Mouse (Mus musculus) ZHBTc4 (cell line): ENCODE measurements around the gene Dnah8.

Experiments
- DNase-seq: peaks from one replicate; pipeline ENCODE4 v3.0.0-alpha.2; 2011; ENCODE audit warnings: low read depth, low spot score

Dnah8 gene

DNA sequence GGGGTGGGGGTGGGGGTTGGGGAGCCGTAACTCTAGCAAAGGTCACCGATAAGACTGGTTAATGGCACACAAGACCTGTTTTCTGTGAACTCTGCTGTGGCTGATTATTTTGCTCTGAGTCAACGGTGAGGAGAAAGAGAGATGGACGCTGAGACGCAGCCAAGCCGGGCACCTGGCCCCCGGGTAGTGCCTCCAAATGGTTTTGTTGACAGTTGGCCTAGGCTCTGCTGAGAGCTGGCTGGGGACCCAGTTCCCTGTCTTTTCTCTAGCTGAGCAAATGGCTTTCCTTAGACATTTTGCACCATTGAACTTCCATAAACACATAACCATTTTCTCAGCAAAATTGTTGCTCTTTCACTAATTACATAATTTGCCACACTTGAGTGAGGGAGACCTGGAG lies 253.3 kb downstream of the Dnah8 start:
- no peak for DNase-seq

DNA sequence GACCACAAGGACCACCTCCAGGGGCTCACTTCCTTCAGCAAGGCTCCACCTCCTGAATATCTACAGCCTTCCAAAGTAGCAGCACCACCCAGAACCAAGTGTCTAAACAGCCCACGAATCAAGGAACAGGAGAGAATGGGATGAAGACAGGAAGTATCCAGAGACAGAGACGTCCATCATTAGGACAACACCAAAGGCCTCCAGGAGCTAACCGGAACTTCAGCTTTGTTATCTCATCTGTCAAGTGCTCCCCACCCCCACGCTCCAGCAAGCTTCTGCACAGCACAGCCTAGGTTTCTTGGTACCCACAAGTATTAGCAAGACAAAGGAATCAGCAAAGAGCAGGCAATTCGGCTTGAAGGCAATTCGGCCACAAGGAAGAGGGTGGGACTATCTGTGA lies 254.5 kb downstream of the Dnah8 start:
- DNase-seq: peak; percentile 96

DNA sequence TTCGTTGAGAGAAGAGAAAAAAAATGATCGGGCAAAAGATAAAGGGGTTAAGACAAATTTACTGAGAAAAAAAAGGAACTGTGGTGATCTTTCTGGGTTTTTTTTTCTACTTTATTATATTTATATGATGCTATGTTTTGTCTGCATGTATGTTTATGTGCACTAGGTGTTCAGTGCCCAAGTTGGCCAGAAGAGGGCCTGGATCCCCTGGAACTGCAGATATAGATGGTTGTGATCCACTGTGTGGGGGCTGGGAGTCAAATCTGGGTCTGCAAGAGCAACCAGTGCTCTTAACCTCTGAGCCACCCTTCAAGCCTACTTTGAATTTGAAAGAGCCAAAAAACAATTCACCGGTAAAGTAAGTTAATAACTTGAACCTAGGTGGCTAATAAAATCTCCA lies 256.2 kb downstream of the Dnah8 start:
- peak; percentile 85 for DNase-seq

DNA sequence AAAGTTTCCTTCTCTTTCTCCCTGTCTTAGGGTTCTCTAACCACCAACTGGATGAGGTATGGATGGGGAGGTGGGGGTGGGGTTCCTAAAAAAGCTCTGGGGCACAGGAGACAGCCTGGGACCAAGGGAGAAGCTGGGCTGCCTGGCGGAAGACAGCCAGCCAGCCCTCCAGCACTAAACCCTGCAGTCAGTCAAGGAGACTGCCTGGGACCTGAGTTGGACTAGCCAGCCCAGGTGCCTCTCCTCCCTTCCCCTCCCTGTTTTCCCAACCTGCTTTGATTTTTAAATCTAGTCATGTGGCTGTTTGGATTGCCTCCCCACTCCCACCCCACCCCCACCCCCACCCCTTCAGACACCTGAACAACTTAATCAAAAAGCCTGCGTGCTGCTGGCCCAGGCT lies 256.8 kb downstream of the Dnah8 start:
- peak; percentile 65 for DNase-seq

DNA sequence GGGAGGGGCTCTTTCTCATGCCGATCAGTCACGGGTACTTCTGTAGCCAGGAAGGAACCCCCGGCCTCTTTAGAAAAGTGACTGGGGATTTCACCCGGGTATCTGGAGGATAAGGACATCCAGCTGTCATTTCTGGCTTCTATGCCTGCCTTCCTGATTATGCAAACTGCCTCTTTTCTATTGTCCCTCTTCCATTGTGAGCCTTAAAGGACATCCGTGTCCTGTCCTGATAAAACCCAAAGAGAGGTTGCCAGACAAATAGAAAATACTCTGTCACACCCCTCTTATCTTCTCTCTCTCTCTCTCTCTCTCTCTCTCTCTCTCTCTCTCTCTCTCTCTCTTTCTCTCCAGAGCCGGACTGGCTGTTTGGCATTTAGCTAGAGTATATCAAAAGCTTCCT lies 258.1 kb downstream of the Dnah8 start:
- DNase-seq: no peak

DNA sequence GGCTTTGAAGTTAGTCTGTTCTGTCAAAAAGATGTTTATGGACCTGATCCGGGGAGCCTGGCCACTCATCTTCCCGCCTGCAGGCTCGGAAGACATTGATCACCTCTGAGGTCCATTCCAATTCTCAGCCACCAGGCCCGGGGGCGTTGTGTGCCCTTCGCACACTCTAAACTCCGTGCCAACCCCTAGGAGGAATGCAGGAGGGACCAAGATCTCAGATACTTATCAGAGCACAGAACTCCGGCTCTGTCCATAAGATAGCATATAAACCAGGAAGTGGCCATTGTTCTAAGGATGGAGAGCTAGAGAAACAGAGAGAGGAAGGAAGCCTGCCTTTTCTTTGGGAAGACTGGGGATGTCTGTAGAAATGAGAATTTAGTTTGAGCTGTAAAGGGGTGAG lies 259.4 kb downstream of the Dnah8 start:
- DNase-seq: no peak

DNA sequence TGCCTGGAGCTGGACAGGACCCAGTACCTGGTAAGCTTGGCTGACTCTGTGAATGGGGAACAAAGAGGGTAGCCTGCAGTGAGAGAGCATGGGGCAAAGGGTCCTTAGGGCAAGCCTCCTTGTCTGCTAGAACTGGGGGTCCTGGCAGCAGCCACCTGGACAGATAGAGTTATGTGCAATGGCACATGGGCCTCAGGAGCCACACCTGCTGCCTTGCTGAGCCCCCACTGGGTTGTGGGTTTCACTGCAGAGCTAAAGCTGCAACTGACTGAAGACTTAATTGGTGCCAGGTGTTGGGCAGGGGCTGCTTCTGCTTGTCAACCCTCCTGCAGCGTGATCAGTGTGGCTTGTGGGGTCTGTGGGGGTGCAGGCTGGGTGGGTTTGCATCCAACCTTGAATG lies 267.9 kb downstream of the Dnah8 start:
- DNase-seq: no peak

DNA sequence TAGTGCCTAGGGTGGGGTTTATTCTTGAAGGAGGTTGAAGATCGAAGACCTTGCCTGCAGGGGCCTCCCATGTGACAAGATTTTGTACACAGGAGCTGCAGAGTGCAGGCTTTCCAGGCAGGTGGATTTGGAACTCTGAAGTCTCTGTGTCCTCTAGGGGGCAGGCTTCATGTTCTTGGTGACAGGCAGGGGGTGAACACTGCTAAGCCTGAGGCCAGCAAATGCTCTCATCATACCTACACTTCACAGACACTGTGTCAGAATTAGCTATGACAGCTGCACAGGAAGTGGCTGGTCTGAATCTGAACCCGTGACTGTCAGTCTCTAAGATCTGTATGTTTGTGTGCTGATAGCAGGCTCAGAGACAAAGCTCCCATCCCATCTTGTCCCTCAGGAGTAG lies 268.6 kb downstream of the Dnah8 start:
- DNase-seq: peak; percentile 90

DNA sequence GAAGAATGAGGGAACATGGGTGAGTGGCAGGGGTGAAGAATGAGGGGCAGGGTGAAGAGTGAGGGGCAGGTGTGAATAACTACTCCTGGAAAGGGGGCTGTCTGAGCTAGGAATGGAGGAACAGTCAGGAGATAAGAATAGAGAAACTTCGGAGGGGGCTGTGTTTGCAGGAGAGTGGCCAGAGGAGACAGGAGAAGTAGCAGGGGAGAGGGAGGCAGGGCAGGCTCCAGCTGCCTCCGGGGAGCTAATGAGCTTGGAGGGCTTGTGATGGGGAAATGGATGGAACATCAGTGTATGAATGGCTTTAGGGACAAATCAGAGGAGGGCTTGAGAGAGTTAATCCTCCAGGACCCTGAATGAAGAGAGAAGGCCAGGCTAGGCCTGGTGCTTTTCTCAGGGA lies 272.9 kb downstream of the Dnah8 start:
- DNase-seq: peak; percentile 79

DNA sequence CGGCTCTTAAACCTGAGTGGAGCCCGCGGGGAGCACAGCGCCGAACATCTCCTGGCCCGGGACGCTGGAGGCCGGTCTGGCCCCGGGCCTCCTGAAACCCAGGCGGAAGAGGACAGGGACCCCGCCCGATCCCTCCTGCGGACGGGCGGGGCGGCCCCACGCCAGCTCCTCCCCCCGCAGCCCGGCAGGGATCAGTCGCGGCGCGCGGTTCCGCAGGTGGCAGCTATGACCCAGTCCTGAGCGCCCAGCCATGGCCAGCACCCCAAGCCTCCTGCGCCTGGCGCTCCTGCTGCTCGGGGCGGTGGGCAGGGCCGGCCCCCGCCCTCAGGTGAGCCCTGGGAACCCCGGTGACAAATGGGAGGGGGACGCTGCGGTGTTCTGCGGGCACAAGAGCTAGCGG lies 277.5 kb downstream of the Dnah8 start, which contains the start of gene Glp1r:
Gene Glp1r (plus strand): TSS at position 191 of the 400 bp plus-strand sequence.
- peak; percentile 81 for DNase-seq

DNA sequence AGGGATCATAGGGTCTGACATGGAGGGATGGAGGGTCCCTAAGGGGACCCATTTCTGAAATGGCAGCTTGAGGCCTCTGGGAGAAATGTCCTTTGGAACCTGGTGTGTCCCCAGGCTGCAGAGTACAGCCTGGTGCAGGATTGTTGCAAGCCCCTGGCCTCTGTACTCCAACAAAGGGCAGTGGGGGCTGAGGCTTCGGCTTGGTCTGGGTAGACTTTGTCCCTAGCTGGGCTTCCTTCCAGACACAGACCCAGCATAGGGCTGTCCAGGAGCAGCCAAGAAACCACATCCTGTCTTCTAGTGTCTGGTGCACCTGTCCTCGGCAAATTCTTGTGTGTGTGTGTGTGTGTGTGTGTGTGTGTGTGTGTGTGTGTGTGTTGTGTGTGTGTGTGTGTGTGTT lies 279.9 kb downstream of the Dnah8 start:
- no peak for DNase-seq

DNA sequence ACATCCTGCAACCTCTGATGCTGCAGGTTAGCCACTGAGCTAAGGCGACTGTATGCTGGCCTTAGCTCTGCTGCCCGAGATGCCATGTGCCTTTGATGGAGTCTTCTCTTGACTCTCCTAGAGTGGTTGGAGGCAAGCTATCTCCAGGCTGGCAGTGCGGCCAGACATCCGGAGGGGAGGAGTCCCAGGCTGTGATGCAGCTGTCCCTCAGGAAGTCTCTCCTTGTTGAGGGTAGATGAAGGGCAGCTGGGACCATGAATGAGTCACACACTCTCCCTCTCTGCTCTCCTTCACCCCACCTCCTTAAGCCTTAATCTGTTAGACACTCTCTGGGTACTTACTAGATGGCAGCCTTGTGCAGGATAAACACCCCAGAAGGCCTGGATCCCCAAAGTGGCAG lies 283.4 kb downstream of the Dnah8 start:
- no peak for DNase-seq

DNA sequence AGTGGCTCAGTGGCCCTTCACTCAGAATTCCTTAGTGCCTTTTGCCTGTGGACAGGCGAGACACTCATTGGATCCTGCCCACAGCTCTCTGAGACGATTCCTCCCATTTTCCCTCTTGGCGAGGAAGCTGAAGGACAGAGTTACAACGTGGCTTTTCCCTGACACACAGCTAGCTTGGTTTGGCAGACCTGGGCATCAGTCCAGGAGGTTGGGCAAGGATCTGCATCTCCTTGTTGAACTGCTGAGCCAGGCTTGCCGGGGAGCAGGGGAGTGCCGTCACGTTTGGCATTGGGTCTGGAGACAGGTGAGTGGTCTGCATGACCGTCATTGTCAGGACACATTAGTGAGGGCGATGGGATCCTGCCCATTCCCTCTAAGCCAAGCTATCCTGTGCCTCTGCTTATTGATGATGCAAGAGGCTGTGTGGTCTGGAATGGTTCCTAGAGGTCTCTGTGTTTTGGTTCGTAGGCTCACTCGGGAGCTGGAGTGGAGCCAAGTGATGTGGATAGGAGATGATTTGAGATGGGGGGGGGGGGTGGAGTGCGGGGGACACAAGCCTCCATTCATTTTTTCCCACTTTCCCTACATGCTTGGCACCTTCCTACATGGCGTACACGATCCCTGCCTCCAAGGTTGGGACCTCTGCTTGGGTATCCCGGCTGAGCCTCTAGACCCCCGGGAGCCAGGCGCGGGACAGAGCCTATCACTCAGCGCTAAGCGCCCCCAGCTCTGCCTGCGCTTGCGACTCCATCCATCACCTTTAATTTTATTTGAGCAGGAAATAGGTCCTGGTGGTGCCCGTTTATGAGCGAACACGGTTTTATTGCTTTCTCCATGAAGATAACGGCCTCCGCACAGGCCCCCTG lies 286.9 kb downstream of the Dnah8 start:
- no peak for DNase-seq

DNA sequence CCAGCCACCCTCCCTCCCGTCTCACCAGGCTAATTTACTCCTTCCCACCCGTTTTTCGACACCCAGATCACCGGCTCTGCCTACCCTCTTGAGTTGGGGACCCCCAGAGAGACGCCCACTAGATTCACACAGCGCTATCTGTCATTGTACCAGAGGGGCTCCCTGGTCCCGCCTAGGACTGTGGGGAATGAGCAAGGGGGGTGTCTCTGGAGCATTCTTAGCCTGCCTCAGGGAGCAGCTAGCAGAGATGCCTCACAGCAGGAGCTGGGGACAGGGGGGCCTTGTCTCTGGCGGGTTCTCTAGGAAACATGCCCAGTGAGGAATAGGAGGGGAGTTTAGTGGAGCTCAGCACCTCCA lies 287.6 kb downstream of the Dnah8 start:
- DNase-seq: no peak

DNA sequence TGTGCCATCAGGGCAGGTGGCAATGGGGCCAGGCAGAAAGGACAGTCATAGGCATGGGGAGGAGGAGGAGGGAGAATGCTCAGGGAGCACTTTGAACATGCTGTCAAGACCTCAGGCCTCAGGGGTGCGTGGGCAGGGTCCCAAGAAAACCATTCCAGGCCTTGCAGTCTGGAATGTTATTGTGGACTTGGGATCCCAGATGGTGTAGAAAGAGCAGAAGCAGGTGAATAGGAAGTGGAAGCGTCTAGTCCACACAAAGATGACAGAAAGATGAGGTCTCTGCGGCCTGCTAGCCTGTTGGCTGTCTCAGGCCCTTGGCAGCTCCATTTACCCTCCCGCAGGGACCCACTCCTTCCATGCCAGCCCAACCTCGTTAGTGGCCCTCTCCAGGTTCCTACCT lies 288.4 kb downstream of the Dnah8 start:
- DNase-seq: no peak

DNA sequence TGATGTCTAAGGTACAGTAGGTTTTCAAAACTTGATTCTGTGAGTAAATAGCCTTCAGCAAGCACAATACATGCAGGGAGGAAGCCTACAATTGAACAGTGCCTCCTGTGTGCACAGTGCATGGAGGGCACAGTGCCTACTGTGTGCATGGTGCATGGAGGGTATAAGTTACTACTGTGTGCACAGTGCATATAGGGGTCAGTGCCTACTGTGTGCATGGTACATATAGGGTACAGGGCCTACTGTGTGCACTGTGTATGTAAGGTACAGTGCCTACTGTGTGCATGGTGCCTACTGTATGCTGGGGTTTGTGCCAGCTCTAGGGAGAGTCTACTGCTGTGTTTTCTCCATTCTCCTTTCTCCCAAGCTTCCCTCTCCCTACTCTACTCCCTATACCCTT lies 290.1 kb downstream of the Dnah8 start:
- DNase-seq: no peak

DNA sequence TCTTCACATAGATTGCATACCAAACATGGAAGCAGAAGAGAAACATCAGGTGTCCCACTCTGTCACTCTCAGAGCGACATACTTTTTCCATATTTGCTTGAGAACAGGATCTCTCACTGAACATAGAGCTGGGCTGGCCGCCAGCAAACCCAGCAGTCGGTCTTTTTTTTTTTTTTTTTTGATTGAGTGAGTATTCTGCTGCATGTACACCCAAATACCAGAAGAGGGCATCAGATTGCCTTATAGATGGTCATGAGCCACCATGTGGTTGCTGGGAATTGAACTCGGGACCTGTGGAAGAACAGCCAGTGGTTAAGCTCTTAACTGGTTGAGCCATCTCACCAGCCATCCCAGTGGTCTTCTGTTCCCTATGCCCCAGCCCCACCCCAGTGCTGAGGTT lies 299.4 kb downstream of the Dnah8 start:
- DNase-seq: peak; percentile 57
